Mouse (Mus musculus) ES-E14 (cell line): ENCODE results near the gene Gm10778. TPM values are rescaled to one million over a fixed set of nuclear protein-coding genes. Genes with fewer than 3 reads are reported as not detected.

Experiments used
- DNase-seq: peaks from one replicate; pipeline ENCODE4 v3.0.0-alpha.2; 2013; ENCODE audit warnings: low read depth, low spot score
- H3K27ac ChIP-seq: 2 replicates; pipeline ENCODE4 v1.5.1; 2012; ENCODE audit warnings: low read depth, mild to moderate bottlenecking, low read length, moderate library complexity, mixed read lengths; ENCODE audit not compliant: poor library complexity, insufficient read depth, severe bottlenecking
- H3K36me3 ChIP-seq: 2 replicates; pipeline ENCODE4 v1.6.1; 2012; ENCODE audit warnings: mild to moderate bottlenecking, low read length, moderate library complexity, mixed read lengths; ENCODE audit not compliant: control insufficient read depth, poor library complexity, insufficient read depth, severe bottlenecking
- H3K4me1 ChIP-seq, 2 experiments: fragments of 150-350 bp in 1 of 2; sonication (generic) in 1 of 2; 2 replicates each; pipeline ENCODE4 v1.6.1; 2012; ENCODE audit warnings: low read length in 2 of 2, mild to moderate bottlenecking in 1 of 2, mixed read lengths in 1 of 2; ENCODE audit not compliant: control insufficient read depth in 2 of 2, insufficient read depth in 2 of 2, poor library complexity in 1 of 2
- H3K4me3 ChIP-seq, 2 experiments: fragments of 150-350 bp in 1 of 2; sonication (generic) in 1 of 2; 2 replicates each; pipeline ENCODE4 v1.5.1; 2012; ENCODE audit warnings: low read length in 2 of 2, low read depth in 1 of 2, mild to moderate bottlenecking in 1 of 2, mixed read lengths in 1 of 2; ENCODE audit not compliant: insufficient read depth in 1 of 2, poor library complexity in 1 of 2, severe bottlenecking in 1 of 2
- H3K9ac ChIP-seq: 2 replicates; pipeline ENCODE4 v1.6.1; 2012; ENCODE audit warnings: low read depth, mild to moderate bottlenecking, low read length, mixed read lengths; ENCODE audit not compliant: poor library complexity, insufficient read depth, severe bottlenecking
- H3K9me3 ChIP-seq: fragments of 150-350 bp; sonication (generic); 2 replicates; pipeline ENCODE4 v1.6.1; 2012; ENCODE audit warnings: low read depth, mild to moderate bottlenecking, low read length; ENCODE audit not compliant: control insufficient read depth, insufficient read depth
- CHD2 ChIP-seq: IDR thresholded peaks from 2 replicates; pipeline ENCODE4 v1.6.1; 2014; ENCODE audit warnings: mild to moderate bottlenecking, low read depth, low read length, inconsistent platforms
- HCFC1 ChIP-seq: IDR thresholded peaks from 2 replicates; pipeline ENCODE4 v1.6.1; 2012; ENCODE audit warnings: low read length, inconsistent platforms, borderline replicate concordance; ENCODE audit not compliant: insufficient read depth
- MAFK ChIP-seq: IDR thresholded peaks from 2 replicates; pipeline ENCODE4 v1.6.1; 2014; ENCODE audit warnings: mild to moderate bottlenecking, low read depth, low read length, inconsistent platforms; ENCODE audit not compliant: insufficient read depth
- ZC3H11A ChIP-seq: IDR thresholded peaks from 2 replicates; pipeline ENCODE4 v1.6.1; 2012; ENCODE audit warnings: low read depth, mild to moderate bottlenecking, inconsistent platforms, low read length, borderline replicate concordance
- ZNF384 ChIP-seq: IDR thresholded peaks from 2 replicates; pipeline ENCODE4 v1.6.1; 2012; ENCODE audit warnings: low read depth, low read length, inconsistent platforms
- in situ Hi-C, 2 experiments: fragments of 600-800 bp; cut with MboI; formaldehyde crosslinking; loops; one replicate each; pipeline ENCODE4 v1.15.1; 2025; ENCODE audit warnings: low sequenced_read_pairs in 2 of 2, inconsistent platforms in 1 of 2; ENCODE audit not compliant: unreplicated experiment in 2 of 2
- total RNA-seq: library from RNA; depleted of rRNA; stranded (reverse); fragments of 300-350 nt; gene quantifications from 2 replicates; pipeline ENCODE4 v1.2.3, GENCODE M21; 2012

Gm10778 gene
- total RNA-seq, 1 experiment: 5.3 TPM

GRCm38 (mm10) chr10:81615486-81615885, 33.4 kb upstream of the Gm10778 start:
- H3K4me1 ChIP-seq: peaks cover 7 to 31% of the 10 kb centered on the region in 2 experiments
- no peak for TF ChIP-seq ZNF384
- TF ChIP-seq MAFK: no peak
- no peak for TF ChIP-seq HCFC1
- no peak for TF ChIP-seq ZC3H11A
- TF ChIP-seq CHD2: no peak
- in situ Hi-C loops: no loop called here
- peak; percentile 67 for DNase-seq
- H3K9me3 ChIP-seq: no peaks in the 10 kb centered on the region
- H3K9ac ChIP-seq: peak overlapping the region; percentile 18; the same call in 1 of the 2 replicates
- no peak overlapping the region for H3K27ac ChIP-seq
- peak overlapping the region; percentile 18 to 20; a peak in 2 of 4 replicates for H3K4me3 ChIP-seq
- H3K36me3 ChIP-seq: no peaks in the 10 kb centered on the region

GRCm38 (mm10) chr10:81619976-81620375, 28.9 kb upstream of the Gm10778 start:
- no peak for DNase-seq
- in situ Hi-C loops: no loop called here
- H3K9me3 ChIP-seq: no peaks in the 10 kb centered on the region
- peaks cover 10% of the 10 kb centered on the region; the same call in 1 of the 2 replicates for H3K36me3 ChIP-seq
- peaks cover 12 to 35% of the 10 kb centered on the region in 2 experiments for H3K4me1 ChIP-seq
- H3K9ac ChIP-seq: no peak overlapping the region
- TF ChIP-seq HCFC1: no peak
- no peak for TF ChIP-seq ZNF384
- TF ChIP-seq CHD2: no peak
- no peak for TF ChIP-seq ZC3H11A
- no peak for TF ChIP-seq MAFK
- H3K27ac ChIP-seq: no peak overlapping the region
- no peak overlapping the region for H3K4me3 ChIP-seq

GRCm38 (mm10) chr10:81620786-81621185, 28.1 kb upstream of the Gm10778 start:
- TF ChIP-seq ZC3H11A (no peak), HCFC1 (no peak), CHD2 (peak; percentile 44; the same call in 1 of the 2 replicates), MAFK (no peak), ZNF384 (no peak)
- no peak overlapping the region for H3K27ac ChIP-seq
- in situ Hi-C loops: no loop called here

GRCm38 (mm10) chr10:81623441-81623840, 25.4 kb upstream of the Gm10778 start:
- no peak overlapping the region for H3K9ac ChIP-seq
- no peaks in the 10 kb centered on the region for H3K9me3 ChIP-seq
- H3K4me1 ChIP-seq: peaks cover 9 to 31% of the 10 kb centered on the region in 2 experiments
- in situ Hi-C loops: no loop called here
- H3K27ac ChIP-seq: 0 out of 2 replicates have a peak overlapping the region, but pooled peaks have one; percentile 10
- TF ChIP-seq CHD2: no peak
- TF ChIP-seq MAFK: no peak
- no peak for TF ChIP-seq ZNF384
- TF ChIP-seq ZC3H11A: no peak
- no peak for TF ChIP-seq HCFC1
- 0 out of 4 replicates have a peak overlapping the region, but pooled peaks of 1 of the 2 experiments have one; percentile 14 for H3K4me3 ChIP-seq
- peaks cover 10% of the 10 kb centered on the region; the same call in 1 of the 2 replicates for H3K36me3 ChIP-seq
- DNase-seq: peak; percentile 91

More at GRCm38 (mm10) chr10:81620786-81621185, 28.1 kb upstream of the Gm10778 start:
- Histone ChIP-seq H3K4me3 (no peak overlapping the region), H3K36me3 (peaks cover 10% of the 10 kb centered on the region; the same call in 1 of the 2 replicates), H3K9ac (no peak overlapping the region), H3K4me1 (peaks cover 11 to 37% of the 10 kb centered on the region in 2 experiments), H3K9me3 (no peaks in the 10 kb centered on the region)
- no peak for DNase-seq
